Comparison of ENCODE assay signal across 25 mouse cellular contexts in the genomic region with DNA sequence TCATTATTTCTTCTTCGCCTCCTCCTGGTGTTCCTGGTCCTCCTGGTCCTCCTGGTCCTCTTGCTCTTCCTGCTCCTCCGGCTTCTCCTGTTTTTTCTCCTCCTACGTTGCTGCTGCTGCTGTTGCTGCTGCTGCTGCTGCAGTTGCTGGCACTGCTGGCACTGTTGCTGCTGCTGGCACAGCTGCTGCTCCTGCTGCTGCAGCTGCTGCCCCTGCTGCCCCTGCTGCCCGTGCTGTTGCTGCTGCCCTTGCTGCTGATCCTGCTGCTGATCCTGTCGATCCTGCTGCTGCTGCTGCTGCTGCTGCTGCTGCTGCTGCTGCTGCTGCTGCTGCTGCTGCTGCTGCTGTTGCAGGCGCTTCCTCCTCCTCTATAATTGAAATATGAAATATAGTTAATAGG.
"Had no signal": no experiment of that assay in that cellular context is flagged by ENCODE, and none has a peak within 500 bp of the region (broad histone marks: within the 10 kb centered on the region; RNA-seq: fewer than 3 reads in every experiment).

No protein-coding gene starts in this region.

- H3K9ac ChIP-seq: heart, embryonic 12.5 days; hindbrain, embryonic 14.5 days; intestine, embryonic 15.5 days; limb, embryonic 12.5 days; liver, embryonic 13.5 days; liver, embryonic 15.5 days had no signal

- H3K4me2 ChIP-seq: heart, embryonic 12.5 days; hindbrain, embryonic 14.5 days; intestine, embryonic 15.5 days; limb, embryonic 12.5 days; liver, embryonic 11.5 days; liver, embryonic 13.5 days; liver, embryonic 15.5 days had no signal

- H3K9me3 ChIP-seq: heart, embryonic 10.5 days; intestine, embryonic 15.5 days; limb, embryonic 10.5 days; liver, embryonic 13.5 days; liver, embryonic 15.5 days had no signal

- H3K4me3 ChIP-seq: heart, embryonic 10.5 days; heart, embryonic 12.5 days; intestine, embryonic 15.5 days; layer of hippocampus, adult 2 months; left cerebral cortex, adult 2 months; limb, embryonic 10.5 days; limb, embryonic 12.5 days; liver, embryonic 13.5 days; liver, embryonic 15.5 days had no signal

- H3K27ac ChIP-seq: heart, embryonic 10.5 days; hindbrain, embryonic 14.5 days; intestine, embryonic 15.5 days; layer of hippocampus, adult 2 months; left cerebral cortex, adult 2 months; limb, embryonic 10.5 days; limb, embryonic 12.5 days; liver, embryonic 13.5 days; liver, embryonic 15.5 days had no signal

- DNase-seq: gastrocnemius, postnatal 14 days; gastrocnemius, postnatal 36 days; heart, adult 18-20 months; heart, postnatal 10 days; heart, postnatal 36 days; kidney, adult 18-20 months; kidney, adult 8-10 months; kidney, postnatal 10 days; kidney, postnatal 25 days; kidney, postnatal 4 days; liver; liver, embryonic 13.5 days had no signal

- H3K27me3 ChIP-seq: heart, embryonic 12.5 days; intestine, embryonic 15.5 days; limb, embryonic 12.5 days; liver, embryonic 13.5 days; liver, embryonic 15.5 days had no signal

- H3K4me1 ChIP-seq: heart, embryonic 10.5 days; heart, embryonic 12.5 days; intestine, embryonic 15.5 days; limb, embryonic 10.5 days; limb, embryonic 12.5 days; liver, embryonic 13.5 days; liver, embryonic 15.5 days had no signal

- H3K36me3 ChIP-seq: heart, embryonic 10.5 days; heart, embryonic 12.5 days; intestine, embryonic 15.5 days; limb, embryonic 10.5 days; limb, embryonic 12.5 days; liver, embryonic 13.5 days; liver, embryonic 15.5 days had no signal

- ATAC-seq: hindbrain, embryonic 16.5 days; inflammation-experienced regulatory T-cells, adult 6 months; intestine, embryonic 15.5 days; intestine, postnatal 0 days had no signal
